Comparison of ENCODE assay signal across 11 mouse cellular contexts in the genomic region with DNA sequence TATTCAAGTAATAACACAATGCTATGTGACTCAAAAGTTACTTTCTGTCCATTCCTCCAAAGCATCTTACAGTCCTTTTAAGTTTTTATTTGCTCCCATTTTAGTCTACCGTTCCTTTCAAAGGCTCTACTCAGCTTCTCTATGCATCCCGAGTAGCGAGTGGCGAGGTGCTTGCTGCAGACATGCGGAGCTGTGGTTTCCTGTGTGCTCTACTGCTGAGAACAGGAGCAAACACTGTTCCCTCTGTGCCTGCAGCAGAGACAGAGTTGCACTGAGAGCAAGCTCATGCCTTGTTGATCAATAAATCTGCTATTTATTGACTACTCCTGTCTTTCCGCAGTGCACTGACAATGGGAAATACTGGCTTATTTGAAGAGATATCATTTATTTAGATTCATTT.
"Had no signal": no experiment of that assay in that cellular context is flagged by ENCODE, and none has a peak within 500 bp of the region (broad histone marks: within the 10 kb centered on the region; RNA-seq: fewer than 3 reads in every experiment).

No protein-coding gene starts in this region.

- DNase-seq: kidney, adult 11 months; kidney, adult 9 months; kidney, postnatal 36 days; lung, embryonic 14.5 days; lung, postnatal 10 days; lung, postnatal 4 days; right cerebral cortex, postnatal 14 days had no signal

- H3K9ac ChIP-seq: limb, embryonic 12.5 days; liver, embryonic 14.5 days; lung, embryonic 14.5 days; midbrain, embryonic 15.5 days had no signal

- H3K9me3 ChIP-seq: limb, embryonic 12.5 days; midbrain, embryonic 15.5 days had no signal

- H3K36me3 ChIP-seq: limb, embryonic 12.5 days; midbrain, embryonic 15.5 days had no signal

- ATAC-seq: midbrain, embryonic 15.5 days had no signal

- H3K27ac ChIP-seq: kidney, postnatal 0 days; limb, embryonic 12.5 days; liver, embryonic 14.5 days; midbrain, embryonic 15.5 days had no signal

- H3K4me1 ChIP-seq: limb, embryonic 12.5 days; midbrain, embryonic 15.5 days had no signal

- H3K4me2 ChIP-seq: limb, embryonic 12.5 days; lung, embryonic 14.5 days; midbrain, embryonic 15.5 days had no signal

- H3K4me3 ChIP-seq: limb, embryonic 12.5 days; midbrain, embryonic 15.5 days had no signal

- H3K27me3 ChIP-seq: limb, embryonic 12.5 days; midbrain, embryonic 15.5 days had no signal
